Mouse (Mus musculus): Measurements from ENCODE around the gene Rbm34. TPM values are rescaled to one million over a fixed set of nuclear protein-coding genes. Genes with fewer than 3 reads are reported as not detected.
"Not testable (repeated sequence)": the region's sequence is repeated elsewhere in the genome, so short reads cannot be mapped to it uniquely, and the experiment has no call there.

Rbm34 gene
- polyA plus RNA-seq, 1 experiment = 5.5 TPM

DNA sequence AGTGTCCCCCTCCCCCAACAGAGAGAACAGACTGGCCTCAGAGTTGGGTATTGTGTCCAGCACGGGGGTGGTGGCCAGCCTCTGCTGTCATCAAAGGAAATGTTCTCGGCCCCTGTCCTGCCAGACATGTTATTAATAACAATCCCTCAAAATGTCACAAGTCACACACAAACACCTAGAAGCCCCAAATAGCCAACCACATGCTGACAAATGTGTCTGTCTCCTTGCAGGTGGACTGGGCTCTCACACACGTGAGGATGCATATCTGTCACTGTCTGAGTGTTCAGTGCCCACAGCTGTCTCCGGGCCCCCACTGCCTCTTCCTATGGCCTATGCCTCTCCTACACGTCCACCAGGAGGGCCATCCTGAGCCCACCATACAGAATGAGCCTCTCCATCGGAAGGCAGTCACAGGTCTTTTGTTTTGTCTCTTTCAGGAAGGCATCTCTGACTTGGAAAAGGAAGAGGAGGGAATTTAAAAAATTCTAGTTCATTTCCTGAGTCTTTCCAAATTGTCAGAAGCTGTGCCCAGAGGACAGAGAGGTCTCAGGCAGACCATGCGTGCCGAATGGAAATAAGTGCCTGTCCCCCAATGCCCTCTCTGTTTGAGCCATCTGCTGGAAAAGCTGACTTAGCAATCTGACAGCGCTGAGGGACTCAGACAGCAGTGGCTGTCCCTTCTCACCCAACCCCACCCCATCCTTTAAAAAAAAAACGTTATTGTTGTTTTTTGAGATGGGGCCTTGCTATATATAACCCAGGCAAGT is 56.1 kb downstream of the Rbm34 start:
- peak overlapping the region; percentile 15 for H3K27ac ChIP-seq (ENCODE audit: insufficient read depth, low read depth, low read length)
- WGBS = 51% methylated on average over 10 of the region's 10 CpGs
- H3K27me3 ChIP-seq (replicated peaks; ENCODE audit: control insufficient read depth, insufficient read depth, low read length) = no peaks in the 10 kb centered on the region
- H3K4me1 ChIP-seq (ENCODE audit: control insufficient read depth, insufficient read depth, low read length) = peaks cover 43% of the 10 kb centered on the region
- peak; percentile 70 for DNase-seq
- no peak overlapping the region for H3K4me3 ChIP-seq (ENCODE audit: insufficient read depth, low read depth, low read length)
- TF ChIP-seq POLR2A (IDR thresholded peaks at IDR 0.05; ENCODE audit: low read depth, low read length) (no peak), CTCF (conservative IDR thresholded peaks at IDR 0.05; ENCODE audit: insufficient read depth, insufficient read length, low read depth, low read length) (no peak)
- H3K36me3 ChIP-seq (ENCODE audit: control insufficient read depth, insufficient read depth, low read length) = no peaks in the 10 kb centered on the region

DNA sequence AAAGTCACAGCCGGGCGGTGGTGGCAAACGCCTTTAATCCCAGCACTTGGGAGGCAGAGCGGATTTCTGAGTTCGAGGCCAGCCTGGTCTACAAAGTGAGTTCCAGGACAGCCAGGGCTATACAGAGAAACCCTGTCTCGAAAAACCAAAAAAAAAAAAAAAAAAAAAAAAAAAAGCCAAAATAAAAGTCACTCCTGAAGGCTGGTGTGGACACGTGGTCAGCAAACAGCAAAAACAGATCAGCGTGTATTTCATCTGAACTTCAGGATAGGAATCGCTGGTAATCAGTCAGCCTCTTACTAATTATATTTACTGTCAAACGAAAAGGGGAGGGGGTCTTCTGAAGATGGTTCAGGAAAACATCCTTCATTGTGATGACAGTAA is 56.8 kb downstream of the Rbm34 start:
- Histone ChIP-seq H3K27ac (ENCODE audit: insufficient read depth, low read depth, low read length) (peak overlapping the region; percentile 15; the same call in 1 of the 2 replicates), H3K4me1 (ENCODE audit: control insufficient read depth, insufficient read depth, low read length) (peaks cover 43% of the 10 kb centered on the region)
- 59% methylated on average over 10 of the region's 10 CpGs for WGBS
- H3K36me3 ChIP-seq (ENCODE audit: control insufficient read depth, insufficient read depth, low read length); H3K4me3 ChIP-seq (ENCODE audit: insufficient read depth, low read depth, low read length); DNase-seq; H3K27me3 ChIP-seq (replicated peaks; ENCODE audit: control insufficient read depth, insufficient read depth, low read length): not testable (repeated sequence)

DNA sequence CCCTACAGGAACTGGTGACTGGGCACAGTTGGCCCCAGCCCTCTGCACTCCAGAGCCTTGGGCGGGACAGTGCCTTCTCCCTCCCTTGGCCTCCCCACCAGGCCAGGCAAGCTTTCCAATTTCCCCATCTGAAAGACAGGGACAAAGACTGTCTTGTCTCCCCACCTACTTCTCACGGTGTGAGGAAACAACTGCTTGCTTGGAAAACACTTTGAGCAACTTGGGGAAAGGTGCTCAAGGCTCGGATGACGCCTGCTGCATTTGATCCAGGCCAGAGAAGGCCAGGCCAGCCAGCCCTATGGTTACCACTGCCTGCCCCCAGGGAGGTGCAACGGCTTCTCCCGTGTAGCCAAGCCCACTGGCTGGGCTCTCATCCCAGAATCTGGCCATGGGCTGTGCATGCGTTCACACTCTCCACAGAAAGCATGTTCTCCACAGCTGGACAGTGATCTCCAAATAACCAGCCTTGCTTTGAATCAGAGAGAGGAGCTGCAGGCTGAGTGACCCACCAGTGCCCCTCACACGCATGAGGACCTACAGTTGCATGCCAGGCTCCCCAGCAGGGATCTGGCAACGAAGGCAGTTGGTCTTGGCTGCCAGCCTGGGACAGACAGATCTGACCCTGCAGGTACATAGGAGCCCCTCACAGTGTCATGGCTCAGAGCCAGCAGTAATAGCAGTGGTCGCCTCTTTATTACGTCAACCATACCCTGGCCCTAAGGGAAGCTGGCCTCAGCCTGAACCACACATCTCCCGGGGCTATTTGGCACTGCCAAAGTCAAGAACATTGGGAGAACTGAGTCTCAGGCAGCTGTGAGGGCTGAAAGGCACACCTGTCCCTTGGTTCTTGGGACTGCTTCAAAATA is 57.4 kb downstream of the Rbm34 start:
- peak; percentile 76 for DNase-seq
- H3K27ac ChIP-seq (ENCODE audit: insufficient read depth, low read depth, low read length) = peak overlapping the region; percentile 11
- H3K4me3 ChIP-seq (ENCODE audit: insufficient read depth, low read depth, low read length) = no peak overlapping the region
- WGBS = 36% methylated on average over 12 of the region's 12 CpGs
- no peaks in the 10 kb centered on the region for H3K27me3 ChIP-seq (replicated peaks; ENCODE audit: control insufficient read depth, insufficient read depth, low read length)
- no peaks in the 10 kb centered on the region for H3K36me3 ChIP-seq (ENCODE audit: control insufficient read depth, insufficient read depth, low read length)
- TF ChIP-seq POLR2A (IDR thresholded peaks at IDR 0.05; ENCODE audit: low read depth, low read length) (no peak), CTCF (conservative IDR thresholded peaks at IDR 0.05; ENCODE audit: insufficient read depth, insufficient read length, low read depth, low read length) (no peak)
- peaks cover 48% of the 10 kb centered on the region for H3K4me1 ChIP-seq (ENCODE audit: control insufficient read depth, insufficient read depth, low read length)

DNA sequence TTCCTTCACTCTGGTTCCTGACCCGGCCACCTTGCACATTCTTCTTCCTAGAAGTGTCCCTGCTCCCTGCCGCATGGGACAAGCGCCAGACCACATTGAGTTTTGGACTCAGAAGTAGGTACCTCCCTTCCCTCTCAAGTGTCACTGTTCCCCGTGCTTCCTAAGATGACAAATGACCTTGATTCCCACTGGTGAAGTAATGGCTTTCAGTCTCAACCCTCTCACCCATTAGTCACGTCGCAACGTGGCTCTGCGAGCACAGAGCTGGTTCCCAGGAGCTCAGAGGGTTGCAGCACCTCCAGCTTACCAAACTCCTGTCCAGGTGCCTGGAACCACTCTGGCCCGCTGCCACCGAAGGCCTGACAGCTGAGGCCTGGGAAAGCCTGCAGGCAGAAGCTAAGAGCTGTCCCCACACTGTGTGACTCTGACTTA is 61.5 kb downstream of the Rbm34 start:
- no peaks in the 10 kb centered on the region for H3K36me3 ChIP-seq (ENCODE audit: control insufficient read depth, insufficient read depth, low read length)
- 0 out of 2 replicates have a peak overlapping the region, but pooled peaks have one; percentile 6 for H3K27ac ChIP-seq (ENCODE audit: insufficient read depth, low read depth, low read length)
- no peaks in the 10 kb centered on the region for H3K27me3 ChIP-seq (replicated peaks; ENCODE audit: control insufficient read depth, insufficient read depth, low read length)
- WGBS = 34% methylated on average over 10 of the region's 10 CpGs
- peak; percentile 87 for DNase-seq
- H3K4me1 ChIP-seq (ENCODE audit: control insufficient read depth, insufficient read depth, low read length) = peaks cover 27% of the 10 kb centered on the region
- TF ChIP-seq CTCF (conservative IDR thresholded peaks at IDR 0.05; ENCODE audit: insufficient read depth, insufficient read length, low read depth, low read length) (no peak), POLR2A (IDR thresholded peaks at IDR 0.05; ENCODE audit: low read depth, low read length) (no peak)
- no peak overlapping the region for H3K4me3 ChIP-seq (ENCODE audit: insufficient read depth, low read depth, low read length)

- no peaks in the 10 kb centered on the region for H3K27me3 ChIP-seq (replicated peaks; ENCODE audit: control insufficient read depth, insufficient read depth, low read length)
- TF ChIP-seq CTCF (conservative IDR thresholded peaks at IDR 0.05; ENCODE audit: insufficient read depth, insufficient read length, low read depth, low read length) (no peak), POLR2A (IDR thresholded peaks at IDR 0.05; ENCODE audit: low read depth, low read length) (no peak)
- peak overlapping the region; percentile 6; the same call in 1 of the 2 replicates for H3K27ac ChIP-seq (ENCODE audit: insufficient read depth, low read depth, low read length)
- H3K4me1 ChIP-seq (ENCODE audit: control insufficient read depth, insufficient read depth, low read length) = peaks cover 31% of the 10 kb centered on the region
- no peak overlapping the region for H3K4me3 ChIP-seq (ENCODE audit: insufficient read depth, low read depth, low read length)
- WGBS = 60% methylated on average over 6 of the region's 6 CpGs
- peak; percentile 50 for DNase-seq
- no peaks in the 10 kb centered on the region for H3K36me3 ChIP-seq (ENCODE audit: control insufficient read depth, insufficient read depth, low read length)
Observed at GRCm38 (mm10) chr8:126908805-126909204, 62.1 kb downstream of the Rbm34 start.

DNA sequence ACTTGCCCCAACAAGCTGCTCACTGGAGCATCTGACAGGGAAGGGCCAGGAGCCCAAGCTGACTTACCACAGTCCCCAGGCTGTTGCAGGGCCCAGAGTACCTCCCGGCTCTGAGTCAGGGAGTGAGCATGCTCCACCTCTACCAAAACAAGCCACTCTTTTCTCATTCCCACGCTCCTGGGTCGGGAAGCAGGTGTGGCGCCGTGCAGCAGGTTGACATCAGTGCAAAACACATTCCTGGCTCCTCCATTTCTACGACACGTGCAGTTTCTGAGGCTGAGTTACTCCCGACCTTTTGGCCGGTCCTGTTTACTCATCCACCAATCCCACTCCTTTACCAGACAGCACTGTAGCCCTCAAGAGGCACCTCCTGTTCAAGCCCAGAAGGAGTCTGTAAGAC is 62.9 kb downstream of the Rbm34 start:
- peak overlapping the region; percentile 5; the same call in 1 of the 2 replicates for H3K4me3 ChIP-seq (ENCODE audit: insufficient read depth, low read depth, low read length)
- 62% methylated on average over 9 of the region's 9 CpGs for WGBS
- TF ChIP-seq CTCF (conservative IDR thresholded peaks at IDR 0.05; ENCODE audit: insufficient read depth, insufficient read length, low read depth, low read length) (no peak), POLR2A (IDR thresholded peaks at IDR 0.05; ENCODE audit: low read depth, low read length) (no peak)
- no peaks in the 10 kb centered on the region for H3K27me3 ChIP-seq (replicated peaks; ENCODE audit: control insufficient read depth, insufficient read depth, low read length)
- H3K4me1 ChIP-seq (ENCODE audit: control insufficient read depth, insufficient read depth, low read length) = peaks cover 26% of the 10 kb centered on the region
- H3K36me3 ChIP-seq (ENCODE audit: control insufficient read depth, insufficient read depth, low read length) = no peaks in the 10 kb centered on the region
- DNase-seq = peak; percentile 85
- H3K27ac ChIP-seq (ENCODE audit: insufficient read depth, low read depth, low read length) = peak overlapping the region; percentile 85

- TF ChIP-seq POLR2A (IDR thresholded peaks at IDR 0.05; ENCODE audit: low read depth, low read length) = no peak
- DNase-seq = peak; percentile 91
- Histone ChIP-seq H3K27me3 (replicated peaks; ENCODE audit: control insufficient read depth, insufficient read depth, low read length) (no peaks in the 10 kb centered on the region), H3K4me3 (ENCODE audit: insufficient read depth, low read depth, low read length) (peak overlapping the region; percentile 5; the same call in 1 of the 2 replicates), H3K36me3 (ENCODE audit: control insufficient read depth, insufficient read depth, low read length) (no peaks in the 10 kb centered on the region), H3K4me1 (ENCODE audit: control insufficient read depth, insufficient read depth, low read length) (peaks cover 30% of the 10 kb centered on the region), H3K27ac (ENCODE audit: insufficient read depth, low read depth, low read length) (peak overlapping the region; percentile 85)
- 48% methylated on average over 3 of the region's 3 CpGs for WGBS
Observed at GRCm38 (mm10) chr8:126907374-126907773, 63.5 kb downstream of the Rbm34 start.
